Mouse (Mus musculus): ENCODE measurements around the gene Rab25.

- no peak for TF ChIP-seq CTCF (IDR thresholded peaks at IDR 0.05; ENCODE audit: borderline replicate concordance, control insufficient read depth, extremely low read depth, insufficient read depth, low read length, poor library complexity)
- no peak for TF ChIP-seq POLR2A (IDR thresholded peaks at IDR 0.05; ENCODE audit: control insufficient read depth, extremely low read depth, insufficient read depth, low read length, poor library complexity)
Measured at GRCm38 (mm10) chr3:88569093-88569492, 21.0 kb upstream of the Rab25 start.

Data from thymus, adult 2 months (tissue).